Mouse (Mus musculus) lung, postnatal 0 days (tissue): ENCODE measurements at regions not wholly inside any gene's neighbourhood (a gene's known extent, or its start where the extent isn't known, plus 50 kb on each side); places are given as distances from the start of the nearest gene placed in this dataset.

Experiments used
- CTCF ChIP-seq: IDR thresholded peaks from 2 replicates; pipeline ENCODE4 v1.5.1; 2016; ENCODE audit warnings: antibody characterized with exemption, mild to moderate bottlenecking
- EP300 ChIP-seq: IDR thresholded peaks from 2 replicates; pipeline ENCODE4 v1.6.1; 2016; ENCODE audit warnings: antibody characterized with exemption, mild to moderate bottlenecking, control low read depth

DNA sequence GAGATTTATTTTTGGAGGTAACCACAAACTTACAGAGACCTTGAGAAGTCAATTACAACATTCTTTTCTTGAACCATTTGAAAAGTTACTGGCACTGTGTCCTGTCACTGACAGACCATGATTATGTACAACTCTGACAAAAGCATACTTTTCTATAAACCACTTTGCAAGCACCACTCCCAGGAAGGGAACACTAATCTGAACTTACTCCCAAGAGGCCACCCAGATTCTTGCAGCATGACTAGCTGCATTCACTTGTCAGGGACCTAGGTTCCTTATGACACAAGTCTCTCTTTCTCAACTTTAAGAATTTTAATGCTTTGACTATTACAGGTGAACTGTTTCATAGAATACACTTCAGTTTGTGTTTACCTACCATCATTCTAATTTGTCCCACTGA, 248.3 kb downstream of the 1190002N15Rik start:
- TF ChIP-seq CTCF, result no peak
- no peak for TF ChIP-seq EP300
